Mouse (Mus musculus): ENCODE data around the gene Camkmt. TPM values are rescaled to one million over a fixed set of nuclear protein-coding genes. Genes with fewer than 3 reads are reported as not detected.

Gene Camkmt
- polyA plus RNA-seq, 1 experiment from 2014 or later = 8.4 TPM

DNA sequence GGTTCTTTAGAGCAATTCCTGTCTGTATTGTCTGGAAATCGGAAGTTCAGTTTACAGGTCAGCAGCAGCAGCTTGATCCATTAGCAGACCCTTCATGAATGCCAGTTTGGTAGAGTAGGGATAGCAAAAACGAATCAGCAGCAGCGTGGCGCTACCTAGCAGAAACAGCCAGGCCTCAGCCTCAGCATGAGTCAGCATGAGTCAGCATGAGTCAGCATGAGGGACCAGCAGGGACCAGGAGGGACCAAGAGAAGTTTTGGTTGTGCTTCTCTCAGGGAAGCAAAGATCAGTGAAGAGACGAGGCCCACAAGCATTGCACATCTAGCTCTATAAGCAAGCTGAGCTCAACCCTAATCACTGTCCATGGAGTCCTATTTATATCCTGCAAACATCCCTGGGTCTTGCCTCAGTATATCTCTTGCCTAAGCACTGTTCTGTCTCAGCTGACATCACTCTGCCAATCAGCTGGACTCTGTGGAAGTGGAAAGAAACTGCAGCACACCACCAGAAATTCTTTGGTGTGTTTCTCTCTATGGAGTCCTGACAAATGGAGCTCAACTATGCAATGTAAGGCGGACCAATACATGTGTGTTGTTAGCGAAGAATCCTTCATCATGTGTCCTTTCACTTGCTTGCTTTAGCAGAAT is 8.4 kb downstream of the Camkmt start:
- 0 out of 2 replicates have a peak, but pooled peaks cover 2% of the 10 kb centered on the region for H3K4me1 ChIP-seq
- no peak overlapping the region for H3K4me3 ChIP-seq
- WGBS = 82% methylated on average over 7 of the region's 7 CpGs
- H3K27ac ChIP-seq = no peak overlapping the region
- no peak for DNase-seq (ENCODE audit: low spot score)
- peaks cover 24% of the 10 kb centered on the region for H3K36me3 ChIP-seq
- H3K27me3 ChIP-seq (ENCODE audit: insufficient read depth, poor library complexity, severe bottlenecking) = no peaks in the 10 kb centered on the region
- H3K9me3 ChIP-seq = no peaks in the 10 kb centered on the region

- Histone ChIP-seq H3K36me3 (peaks cover 24% of the 10 kb centered on the region), H3K27ac (no peak overlapping the region), H3K27me3 (ENCODE audit: insufficient read depth, poor library complexity, severe bottlenecking) (no peaks in the 10 kb centered on the region), H3K4me1 (0 out of 2 replicates have a peak, but pooled peaks cover 2% of the 10 kb centered on the region), H3K9me3 (no peaks in the 10 kb centered on the region), H3K4me3 (no peak overlapping the region)
- 93% methylated on average over 3 of the region's 3 CpGs for WGBS
- DNase-seq (ENCODE audit: low spot score) = no peak
These were observed 9.9 kb downstream of the Camkmt start for GRCm38 (mm10) chr17:85100232-85100631.

DNA sequence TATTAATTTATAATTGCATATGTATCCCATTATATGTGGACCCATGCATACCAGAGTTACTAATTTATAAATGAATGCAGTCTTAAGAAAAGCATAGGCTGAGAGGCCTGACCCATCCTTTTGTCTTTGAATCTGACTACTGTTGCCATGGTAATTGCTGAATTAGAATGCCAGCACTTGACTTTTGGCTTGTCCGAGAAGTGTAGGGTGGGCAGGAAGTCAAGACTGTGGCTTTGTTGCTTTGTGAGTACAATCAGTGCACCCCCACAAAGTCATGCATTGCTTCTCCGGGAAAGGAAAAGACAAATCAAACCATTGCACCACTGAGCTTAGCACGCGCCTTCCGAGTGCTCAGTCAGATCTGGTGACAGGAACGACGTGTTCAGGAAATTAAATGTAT is 11.4 kb downstream of the Camkmt start:
- Histone ChIP-seq H3K36me3 (peaks cover 24% of the 10 kb centered on the region), H3K27ac (no peak overlapping the region), H3K27me3 (ENCODE audit: insufficient read depth, poor library complexity, severe bottlenecking) (no peaks in the 10 kb centered on the region), H3K9me3 (no peaks in the 10 kb centered on the region), H3K4me1 (0 out of 2 replicates have a peak, but pooled peaks cover 2% of the 10 kb centered on the region), H3K4me3 (no peak overlapping the region)
- DNase-seq (ENCODE audit: low spot score) = no peak
- 86% methylated on average over 7 of the region's 7 CpGs for WGBS

- 0 out of 2 replicates have a peak, but pooled peaks cover 2% of the 10 kb centered on the region for H3K4me1 ChIP-seq
- no peaks in the 10 kb centered on the region for H3K27me3 ChIP-seq (ENCODE audit: insufficient read depth, poor library complexity, severe bottlenecking)
- H3K9me3 ChIP-seq = no peaks in the 10 kb centered on the region
- peaks cover 11% of the 10 kb centered on the region for H3K36me3 ChIP-seq
- H3K27ac ChIP-seq = no peak overlapping the region
- DNase-seq (ENCODE audit: low spot score) = no peak
- no peak overlapping the region for H3K4me3 ChIP-seq
- WGBS = 25% methylated on average over 2 of the region's 2 CpGs
These were observed 13.0 kb downstream of the Camkmt start for GRCm38 (mm10) chr17:85103310-85103709.

- whole genome bisulfite sequencing = 97% methylated on average over 1 of the region's 1 CpGs
- H3K36me3 ChIP-seq = no peaks in the 10 kb centered on the region
- no peak for DNase-seq (ENCODE audit: low spot score)
- H3K27me3 ChIP-seq (ENCODE audit: insufficient read depth, poor library complexity, severe bottlenecking) = no peaks in the 10 kb centered on the region
- no peaks in the 10 kb centered on the region for H3K9me3 ChIP-seq
- no peak overlapping the region for H3K4me3 ChIP-seq
- no peaks in the 10 kb centered on the region for H3K4me1 ChIP-seq
- H3K27ac ChIP-seq = no peak overlapping the region
These were observed 20.3 kb downstream of the Camkmt start for GRCm38 (mm10) chr17:85110640-85111039.

DNA sequence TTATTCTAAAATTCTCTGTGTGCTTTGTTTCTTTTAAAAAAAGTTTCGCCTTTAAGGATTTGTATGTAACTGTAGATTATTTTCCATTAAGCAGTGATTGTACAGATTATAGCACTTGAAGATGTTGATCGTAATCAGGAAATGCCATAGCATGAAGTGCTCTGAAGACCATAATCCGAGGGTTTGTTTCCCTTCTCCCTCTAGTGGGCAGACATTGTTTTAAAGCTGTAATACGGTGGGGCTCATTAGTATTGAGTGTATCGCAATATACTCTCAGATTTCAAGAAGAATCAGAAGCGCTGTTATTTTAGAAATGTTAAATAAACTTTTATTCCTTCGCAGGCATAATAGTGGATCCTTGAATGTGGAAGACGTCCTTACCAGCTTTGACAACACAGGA is 23.1 kb downstream of the Camkmt start:
- WGBS = 81% methylated on average over 8 of the region's 8 CpGs
- no peak overlapping the region for H3K27ac ChIP-seq
- 0 out of 2 replicates have a peak, but pooled peaks cover 2% of the 10 kb centered on the region for H3K4me1 ChIP-seq

DNA sequence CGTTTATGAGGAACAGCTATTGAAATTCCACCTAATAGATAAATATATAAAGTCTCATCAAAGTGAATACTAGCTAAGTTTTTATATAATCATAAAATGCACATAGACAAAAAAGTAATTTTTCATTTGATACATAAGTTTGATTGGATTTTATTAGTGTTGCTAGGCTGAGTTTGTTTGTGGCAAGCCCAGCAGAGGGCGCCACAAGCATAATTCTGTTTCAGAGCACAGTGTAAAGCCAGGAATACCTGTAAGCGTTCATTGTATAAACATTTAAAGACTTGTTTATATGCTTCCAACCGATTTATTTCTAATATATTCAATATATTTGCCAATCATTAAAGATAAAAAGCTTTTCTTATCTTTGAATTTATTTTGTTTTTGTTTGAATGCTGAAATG is 26.3 kb downstream of the Camkmt start:
- Histone ChIP-seq H3K27me3 (ENCODE audit: insufficient read depth, poor library complexity, severe bottlenecking) (no peaks in the 10 kb centered on the region), H3K4me3 (no peak overlapping the region), H3K4me1 (peaks cover 11% of the 10 kb centered on the region), H3K9me3 (no peaks in the 10 kb centered on the region), H3K27ac (no peak overlapping the region), H3K36me3 (no peaks in the 10 kb centered on the region)
- DNase-seq (ENCODE audit: low spot score) = no peak
- 31% methylated on average over 4 of the region's 4 CpGs for WGBS

More for the DNA sequence above, 23.1 kb downstream of the Camkmt start:
- no peaks in the 10 kb centered on the region for H3K36me3 ChIP-seq
- no peaks in the 10 kb centered on the region for H3K27me3 ChIP-seq (ENCODE audit: insufficient read depth, poor library complexity, severe bottlenecking)
- no peaks in the 10 kb centered on the region for H3K9me3 ChIP-seq
- DNase-seq (ENCODE audit: low spot score) = no peak
- H3K4me3 ChIP-seq = no peak overlapping the region

- no peak overlapping the region for H3K27ac ChIP-seq
- H3K4me3 ChIP-seq = no peak overlapping the region
- no peaks in the 10 kb centered on the region for H3K4me1 ChIP-seq
- 68% methylated on average over 1 of the region's 1 CpGs for WGBS
- H3K27me3 ChIP-seq (ENCODE audit: insufficient read depth, poor library complexity, severe bottlenecking) = no peaks in the 10 kb centered on the region
- H3K9me3 ChIP-seq = no peaks in the 10 kb centered on the region
- no peaks in the 10 kb centered on the region for H3K36me3 ChIP-seq
- no peak for DNase-seq (ENCODE audit: low spot score)
These were observed 48.0 kb downstream of the Camkmt start for GRCm38 (mm10) chr17:85138393-85138792.

- no peak for DNase-seq (ENCODE audit: low spot score)
- no peaks in the 10 kb centered on the region for H3K4me1 ChIP-seq
- WGBS = 84% methylated on average over 3 of the region's 3 CpGs
- no peaks in the 10 kb centered on the region for H3K27me3 ChIP-seq (ENCODE audit: insufficient read depth, poor library complexity, severe bottlenecking)
- H3K4me3 ChIP-seq = no peak overlapping the region
- no peaks in the 10 kb centered on the region for H3K36me3 ChIP-seq
- no peaks in the 10 kb centered on the region for H3K9me3 ChIP-seq
- H3K27ac ChIP-seq = no peak overlapping the region
These were observed 51.3 kb downstream of the Camkmt start for GRCm38 (mm10) chr17:85141621-85142020.

DNA sequence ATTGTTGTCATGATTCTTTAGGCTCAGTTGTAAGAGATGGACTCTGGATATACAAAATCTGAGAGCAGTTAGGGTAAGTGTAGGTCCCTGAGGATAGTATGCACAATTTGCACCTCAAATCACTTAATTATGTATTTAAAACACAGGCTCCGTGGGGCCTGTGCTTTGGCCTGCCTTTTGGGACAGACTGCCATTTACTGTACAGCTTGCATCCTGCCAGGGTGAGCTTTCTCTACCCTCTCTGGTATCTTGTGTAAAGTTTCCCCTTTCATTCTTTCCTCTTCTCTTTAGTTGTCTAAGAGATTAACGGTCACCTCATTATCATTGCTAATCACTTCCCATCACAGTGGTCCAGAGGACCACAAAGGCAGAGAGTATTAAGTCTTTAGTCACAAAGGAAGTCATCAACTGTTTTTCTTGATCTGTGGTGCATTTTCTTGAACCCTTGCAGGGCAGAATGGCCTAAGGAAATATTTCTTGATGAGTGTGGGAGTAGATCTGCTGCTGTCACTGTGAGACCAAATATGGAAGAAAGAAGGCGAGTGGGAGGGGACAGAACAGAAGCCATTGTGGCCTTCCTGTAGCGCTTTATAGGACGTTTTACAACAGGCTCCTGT is 52.3 kb downstream of the Camkmt start:
- no peaks in the 10 kb centered on the region for H3K4me1 ChIP-seq
- no peaks in the 10 kb centered on the region for H3K9me3 ChIP-seq
- no peak overlapping the region for H3K4me3 ChIP-seq
- no peak for DNase-seq (ENCODE audit: low spot score)
- no peak overlapping the region for H3K27ac ChIP-seq
- no peaks in the 10 kb centered on the region for H3K36me3 ChIP-seq
- no peaks in the 10 kb centered on the region for H3K27me3 ChIP-seq (ENCODE audit: insufficient read depth, poor library complexity, severe bottlenecking)
- WGBS = 59% methylated on average over 5 of the region's 5 CpGs

DNA sequence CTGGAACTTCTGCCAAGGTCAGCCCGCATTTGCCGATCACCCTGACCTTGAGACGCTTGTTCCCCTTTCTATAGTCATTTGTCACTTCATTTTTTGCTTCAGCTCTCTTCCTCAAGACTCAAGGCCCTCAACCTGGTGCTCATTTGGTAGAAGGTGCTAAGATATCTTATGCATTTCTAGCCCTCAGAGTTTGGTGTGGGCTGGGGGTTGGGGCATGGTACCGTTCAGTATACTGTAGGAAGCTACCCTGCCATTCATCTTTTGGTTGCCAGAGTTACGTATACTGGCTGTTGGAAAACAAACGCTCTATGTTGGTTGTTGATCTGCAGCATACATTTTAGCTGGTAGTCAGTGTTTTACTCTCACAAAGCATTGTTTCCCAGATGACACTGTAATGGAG is 53.8 kb downstream of the Camkmt start:
- DNase-seq (ENCODE audit: low spot score) = no peak
- no peaks in the 10 kb centered on the region for H3K4me1 ChIP-seq
- no peaks in the 10 kb centered on the region for H3K9me3 ChIP-seq
- H3K4me3 ChIP-seq = no peak overlapping the region
- no peaks in the 10 kb centered on the region for H3K36me3 ChIP-seq
- H3K27ac ChIP-seq = no peak overlapping the region
- WGBS = 88% methylated on average over 6 of the region's 6 CpGs
- H3K27me3 ChIP-seq (ENCODE audit: insufficient read depth, poor library complexity, severe bottlenecking) = no peaks in the 10 kb centered on the region

DNA sequence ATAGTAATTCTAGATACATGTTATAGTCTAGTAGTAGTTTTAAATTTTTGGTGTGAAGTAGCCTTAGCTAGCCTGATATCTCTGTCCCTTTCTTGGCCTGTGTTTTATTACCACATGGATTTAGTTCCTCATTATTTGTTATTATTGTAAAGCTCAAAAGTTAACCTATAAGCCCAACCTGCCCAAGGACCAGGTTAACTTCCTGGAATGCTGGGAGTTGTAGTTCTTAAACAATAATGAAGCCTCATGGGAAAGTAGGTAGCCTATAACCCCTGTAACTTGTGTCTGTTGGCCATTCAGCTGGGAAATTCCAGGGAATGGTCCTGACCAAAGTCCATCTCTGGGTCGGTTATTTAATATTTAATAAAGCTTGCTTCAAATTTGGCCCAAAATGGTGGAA is 58.0 kb downstream of the Camkmt start:
- Histone ChIP-seq H3K27ac (no peak overlapping the region), H3K4me1 (peaks cover 10% of the 10 kb centered on the region), H3K36me3 (no peaks in the 10 kb centered on the region), H3K9me3 (no peaks in the 10 kb centered on the region), H3K27me3 (ENCODE audit: insufficient read depth, poor library complexity, severe bottlenecking) (no peaks in the 10 kb centered on the region), H3K4me3 (no peak overlapping the region)
- no peak for DNase-seq (ENCODE audit: low spot score)
- WGBS = 76% methylated on average over 1 of the region's 1 CpGs

GRCm38 (mm10) chr17:85149211-85149738 is 58.9 kb downstream of the Camkmt start:
- no peaks in the 10 kb centered on the region for H3K27me3 ChIP-seq (ENCODE audit: insufficient read depth, poor library complexity, severe bottlenecking)
- WGBS = 48% methylated on average over 3 of the region's 3 CpGs
- H3K27ac ChIP-seq = no peak overlapping the region

More at GRCm38 (mm10) chr17:85149211-85149738, 58.9 kb downstream of the Camkmt start:
- DNase-seq (ENCODE audit: low spot score) = no peak
- H3K4me1 ChIP-seq = peaks cover 10% of the 10 kb centered on the region
- no peaks in the 10 kb centered on the region for H3K9me3 ChIP-seq
- H3K36me3 ChIP-seq = no peaks in the 10 kb centered on the region
- no peak overlapping the region for H3K4me3 ChIP-seq
